Mouse (Mus musculus) lung, postnatal 0 days (tissue): Measurements from ENCODE around the gene Aldh3a1. TPM values are rescaled to one million over a fixed set of nuclear protein-coding genes. Genes with fewer than 3 reads are reported as not detected.

Experiments
- ATAC-seq: fragments of 200-750 bp; cut with Nextera tagmentation; 2 replicates; pipeline ENCODE4 v1.8.0; 2017; ENCODE audit warnings: moderate library complexity
- DNase-seq: peaks from one replicate; pipeline ENCODE4 v3.0.0-alpha.2; 2016; ENCODE audit warnings: low spot score
- H3K27ac ChIP-seq: fragments of 300-500 bp; sonication (generic); 2 replicates; pipeline ENCODE4 v1.5.1; 2014; ENCODE audit warnings: antibody characterized with exemption, mild to moderate bottlenecking, low read length, mixed read lengths
- H3K27me3 ChIP-seq: fragments of 300-500 bp; sonication (generic); replicated peaks from 2 replicates; pipeline ENCODE4 v1.6.1; 2014; ENCODE audit warnings: low read length, mixed read lengths; ENCODE audit not compliant: insufficient read depth
- H3K36me3 ChIP-seq: fragments of 300-500 bp; sonication (generic); 2 replicates; pipeline ENCODE4 v1.6.1; 2014; ENCODE audit warnings: low read length, mixed read lengths; ENCODE audit not compliant: insufficient read depth
- H3K4me1 ChIP-seq: fragments of 300-500 bp; sonication (generic); 2 replicates; pipeline ENCODE4 v1.6.1; 2014; ENCODE audit warnings: antibody characterized with exemption, low read depth, low read length, mixed read lengths; ENCODE audit not compliant: insufficient read depth
- H3K4me2 ChIP-seq: fragments of 300-500 bp; sonication (generic); replicated peaks from 2 replicates; pipeline ENCODE4 v1.6.1; 2014; ENCODE audit warnings: low read depth, mild to moderate bottlenecking, low read length, moderate library complexity, mixed read lengths
- H3K4me3 ChIP-seq: fragments of 300-500 bp; sonication (generic); 2 replicates; pipeline ENCODE4 v1.5.1; 2014; ENCODE audit warnings: low read depth, low read length
- H3K9ac ChIP-seq: fragments of 300-500 bp; sonication (generic); replicated peaks from 2 replicates; pipeline ENCODE4 v1.6.1; 2014; ENCODE audit warnings: low read depth, mild to moderate bottlenecking
- H3K9me3 ChIP-seq: fragments of 300-500 bp; sonication (generic); 2 replicates; pipeline ENCODE4 v1.6.1; 2016; ENCODE audit warnings: low read length, mixed read lengths
- CTCF ChIP-seq: IDR thresholded peaks from 2 replicates; pipeline ENCODE4 v1.5.1; 2016; ENCODE audit warnings: antibody characterized with exemption, mild to moderate bottlenecking
- EP300 ChIP-seq: IDR thresholded peaks from 2 replicates; pipeline ENCODE4 v1.6.1; 2016; ENCODE audit warnings: antibody characterized with exemption, mild to moderate bottlenecking, control low read depth
- WGBS: fragments of 180-500 bp; shearing (Covaris S2); extraction: QIAGEN DNeasy Blood & Tissue Kit; methylation state at CpG from one replicate; pipeline ENCODE4 v1.1.7; 2014; 5-methylcytosine and 5-hydroxymethylcytosine counted together
- polyA plus RNA-seq: library from polyadenylated mRNA; unstranded; fragments of >200 nt; fragmentation: Nextera tagmentation; extraction: Ambion mirVana; gene quantifications from 2 replicates; pipeline ENCODE4 v1.2.1, GENCODE M21; 2015

Gene Aldh3a1
- polyA plus RNA-seq, 1 experiment from 2014 or later: 7.8 TPM

DNA sequence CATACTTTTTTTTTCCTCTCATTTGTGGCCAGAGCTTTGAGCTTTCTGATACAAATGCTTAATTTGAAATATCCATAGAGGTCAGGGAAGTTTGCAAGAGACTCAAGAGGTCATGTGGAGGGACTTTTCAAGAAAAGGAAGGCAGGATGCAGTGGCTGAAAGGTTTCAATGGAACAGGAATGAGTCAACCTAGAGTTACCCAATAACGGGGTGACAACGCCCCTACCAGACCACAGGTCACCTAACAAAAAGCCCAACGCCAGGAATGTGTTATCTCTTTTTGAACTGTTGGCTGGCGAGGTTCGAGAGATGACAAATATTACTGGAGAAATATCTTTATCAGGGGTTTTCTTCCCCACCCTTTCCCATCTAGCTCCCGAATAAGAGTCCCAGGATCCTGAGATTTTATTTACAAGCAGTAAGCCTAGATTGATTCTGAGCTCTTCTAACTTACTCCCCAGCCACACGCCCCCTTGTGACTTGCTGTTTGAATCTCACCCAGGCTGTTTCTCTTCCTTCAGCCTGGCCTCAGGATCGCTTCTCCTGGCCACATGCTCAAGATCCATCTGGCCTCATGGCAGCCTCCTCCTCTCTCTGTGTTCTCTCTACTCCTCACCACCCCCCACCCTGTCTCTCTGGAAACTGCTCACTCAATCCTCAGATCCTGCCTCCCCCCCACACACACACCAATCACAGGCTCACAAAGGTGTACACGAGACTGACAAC, 13.0 kb downstream of the Aldh3a1 start:
- H3K9me3 ChIP-seq: no peaks in the 10 kb centered on the region
- TF ChIP-seq EP300 (no peak), CTCF (peak; percentile 53)
- 40% methylated on average over 9 of the region's 9 CpGs for WGBS
- H3K4me1 ChIP-seq: peaks cover 1% of the 10 kb centered on the region; the same call in 1 of the 2 replicates
- ATAC-seq: peak; percentile 49
- no peaks in the 10 kb centered on the region for H3K27me3 ChIP-seq
- no peaks in the 10 kb centered on the region for H3K36me3 ChIP-seq
- H3K4me2 ChIP-seq: no peak overlapping the region
- H3K27ac ChIP-seq: no peak overlapping the region
- H3K9ac ChIP-seq: no peak overlapping the region
- no peak overlapping the region for H3K4me3 ChIP-seq
- peak; percentile 50 for DNase-seq

DNA sequence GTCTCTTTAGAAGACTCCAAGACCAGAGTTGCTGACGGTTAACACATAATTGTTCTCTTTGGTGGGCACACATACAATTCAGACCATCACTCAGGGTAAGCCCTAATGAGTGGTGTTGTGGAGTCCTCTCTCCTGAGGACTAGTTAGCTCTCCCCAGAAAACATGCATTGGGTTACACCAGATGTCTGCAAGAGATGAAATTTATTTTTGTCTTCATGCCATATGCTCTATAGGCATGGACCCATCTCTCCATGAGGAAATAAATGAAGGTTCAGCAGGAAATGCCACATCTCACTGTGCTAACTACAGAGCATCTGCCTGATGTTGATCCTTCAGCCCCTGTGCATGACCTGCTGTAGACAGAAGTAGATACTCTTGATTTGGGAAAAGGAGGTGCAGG, 14.7 kb downstream of the Aldh3a1 start:
- Histone ChIP-seq H3K4me3 (no peak overlapping the region), H3K36me3 (no peaks in the 10 kb centered on the region), H3K27ac (no peak overlapping the region), H3K9me3 (no peaks in the 10 kb centered on the region), H3K27me3 (no peaks in the 10 kb centered on the region), H3K4me2 (no peak overlapping the region), H3K4me1 (peaks cover 15% of the 10 kb centered on the region; the same call in 1 of the 2 replicates), H3K9ac (no peak overlapping the region)
- DNase-seq: no peak
- ATAC-seq: no peak
- TF ChIP-seq CTCF: no peak
- no peak for TF ChIP-seq EP300
- 79% methylated on average over 1 of the region's 1 CpGs for WGBS

DNA sequence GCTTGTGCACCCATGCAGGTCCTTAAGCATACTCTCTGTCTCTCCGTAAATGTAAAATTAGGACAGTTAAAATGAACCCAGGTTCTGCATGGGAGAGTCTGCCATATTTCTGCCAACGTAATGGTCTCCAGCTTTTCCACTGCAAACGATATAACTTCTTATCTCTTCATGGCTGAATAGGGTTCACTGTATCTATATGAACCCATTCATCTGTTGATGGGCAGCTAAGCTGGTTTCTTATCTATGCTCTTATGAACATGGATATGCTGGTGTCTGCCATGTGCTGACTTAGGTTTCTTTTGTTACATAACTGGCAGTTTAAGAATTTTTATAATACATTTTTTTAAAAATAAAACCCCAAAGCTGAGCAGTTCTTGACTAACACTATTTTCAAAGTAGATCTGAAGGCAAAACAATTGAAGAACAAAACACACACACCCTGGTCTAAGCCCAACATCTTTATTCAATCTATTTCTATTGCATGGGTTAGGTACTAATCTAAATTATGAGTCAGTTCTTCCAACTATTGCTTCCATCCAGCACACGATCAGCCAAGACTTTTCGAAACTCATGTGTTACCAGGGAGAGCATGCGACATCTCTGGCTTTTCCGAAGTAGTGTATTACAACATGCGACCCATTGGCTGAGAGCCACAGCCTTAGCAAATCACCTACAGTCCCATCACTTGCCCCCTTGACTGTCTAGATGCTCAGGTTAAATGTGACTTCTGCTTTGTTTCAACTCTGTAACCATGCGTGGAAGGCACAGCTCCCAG, 15.8 kb downstream of the Aldh3a1 start:
- Histone ChIP-seq H3K4me2 (no peak overlapping the region), H3K27me3 (no peaks in the 10 kb centered on the region), H3K4me1 (peaks cover 15% of the 10 kb centered on the region; the same call in 1 of the 2 replicates), H3K27ac (no peak overlapping the region), H3K9me3 (no peaks in the 10 kb centered on the region), H3K9ac (no peak overlapping the region), H3K4me3 (no peak overlapping the region), H3K36me3 (no peaks in the 10 kb centered on the region)
- TF ChIP-seq EP300: no peak
- TF ChIP-seq CTCF: no peak
- DNase-seq: peak; percentile 68
- 77% methylated on average over 9 of the region's 9 CpGs for WGBS
- no peak for ATAC-seq

DNA sequence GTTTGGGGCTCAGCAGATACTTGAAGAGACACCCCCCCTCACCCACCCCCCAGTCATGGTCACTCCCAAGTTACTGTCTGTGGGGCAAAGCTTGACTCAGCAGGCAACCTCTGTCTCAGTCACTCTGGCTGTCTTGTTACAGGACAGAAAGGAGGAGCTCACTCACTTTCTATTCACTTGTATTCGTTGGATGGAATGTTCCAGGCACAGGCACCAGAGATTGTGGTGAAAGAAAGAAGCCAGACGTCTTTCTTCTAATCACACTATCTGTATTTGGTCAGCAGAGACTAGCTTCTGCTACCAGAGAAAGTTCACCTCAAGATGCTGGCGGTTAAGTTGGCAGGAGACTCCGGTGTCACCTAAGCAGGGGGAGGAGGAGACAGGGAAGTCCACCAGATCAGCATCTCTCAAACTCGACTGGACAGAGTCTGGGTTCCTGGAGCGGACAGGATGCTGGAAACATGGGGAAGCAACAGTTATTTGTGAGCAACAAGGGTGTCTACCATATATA, 17.0 kb downstream of the Aldh3a1 start:
- TF ChIP-seq CTCF (no peak), EP300 (no peak)
- ATAC-seq (0 out of 2 replicates have a peak, but pooled peaks have one; percentile 6), DNase-seq (peak; percentile 52)
- WGBS: 54% methylated on average over 6 of the region's 6 CpGs
- H3K4me2 ChIP-seq: no peak overlapping the region
- H3K4me1 ChIP-seq: peaks cover 15% of the 10 kb centered on the region; the same call in 1 of the 2 replicates
- no peaks in the 10 kb centered on the region for H3K9me3 ChIP-seq
- H3K9ac ChIP-seq: no peak overlapping the region
- no peaks in the 10 kb centered on the region for H3K27me3 ChIP-seq
- H3K36me3 ChIP-seq: no peaks in the 10 kb centered on the region
- H3K27ac ChIP-seq: no peak overlapping the region
- no peak overlapping the region for H3K4me3 ChIP-seq

DNA sequence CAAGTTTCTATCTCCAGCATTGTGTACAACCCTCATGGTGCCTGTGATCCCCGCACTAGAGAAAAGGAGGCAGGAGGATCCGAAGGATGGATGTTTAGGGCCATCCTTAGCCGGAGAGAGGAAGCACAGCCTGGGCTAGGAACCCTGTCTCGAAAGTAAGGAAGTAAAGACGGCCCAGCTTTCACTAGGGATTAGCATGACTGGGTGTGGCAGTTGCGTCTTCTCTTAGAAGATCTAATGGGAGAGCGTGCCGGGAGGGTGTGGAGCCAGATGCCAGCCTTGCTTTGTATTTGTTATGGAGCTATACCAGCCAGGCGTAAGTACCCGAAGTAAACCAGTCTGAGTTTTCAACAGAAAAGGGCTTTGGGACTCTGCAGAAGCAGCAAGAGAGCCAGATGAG, 17.6 kb downstream of the Aldh3a1 start:
- Histone ChIP-seq H3K4me1 (peaks cover 15% of the 10 kb centered on the region; the same call in 1 of the 2 replicates), H3K27ac (no peak overlapping the region), H3K36me3 (no peaks in the 10 kb centered on the region), H3K27me3 (no peaks in the 10 kb centered on the region), H3K4me2 (no peak overlapping the region), H3K9ac (no peak overlapping the region), H3K9me3 (no peaks in the 10 kb centered on the region), H3K4me3 (no peak overlapping the region)
- no peak for TF ChIP-seq EP300
- TF ChIP-seq CTCF: no peak
- WGBS: 90% methylated on average over 10 of the region's 10 CpGs
- DNase-seq: no peak
- ATAC-seq: no peak

DNA sequence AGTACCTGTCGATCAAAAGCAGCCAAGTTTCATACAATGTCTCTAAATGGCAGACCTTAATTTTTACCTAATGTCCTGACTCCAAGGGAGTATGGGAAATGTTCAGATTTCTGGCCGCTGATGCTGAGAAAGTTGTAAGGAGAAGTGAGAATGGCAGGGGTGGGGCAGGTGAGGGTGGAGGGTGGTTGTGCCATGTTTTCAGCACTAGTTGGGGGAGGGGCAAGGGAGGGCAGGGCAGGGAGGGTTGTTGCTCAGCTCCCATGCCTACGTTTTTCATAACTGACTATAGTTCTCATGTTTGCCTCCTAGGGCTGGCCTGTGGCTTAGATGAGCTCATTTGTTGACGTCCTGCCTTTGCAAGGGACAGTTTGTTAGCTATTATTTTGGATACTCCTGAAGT, 18.2 kb downstream of the Aldh3a1 start:
- ATAC-seq: 0 out of 2 replicates have a peak, but pooled peaks have one; percentile 11
- peak; percentile 28 for DNase-seq
- Histone ChIP-seq H3K4me2 (no peak overlapping the region), H3K4me3 (no peak overlapping the region), H3K9ac (no peak overlapping the region), H3K27ac (0 out of 2 replicates have a peak overlapping the region, but pooled peaks have one; percentile 51), H3K4me1 (peaks cover 15% of the 10 kb centered on the region; the same call in 1 of the 2 replicates), H3K9me3 (no peaks in the 10 kb centered on the region), H3K36me3 (no peaks in the 10 kb centered on the region), H3K27me3 (no peaks in the 10 kb centered on the region)
- 59% methylated on average over 4 of the region's 4 CpGs for WGBS
- no peak for TF ChIP-seq EP300
